Mouse (Mus musculus) ES-E14 (cell line): Measurements from ENCODE around the gene Epop.

Experiments used
- CHD2 ChIP-seq: IDR thresholded peaks from 2 replicates; pipeline ENCODE4 v1.6.1; 2014; ENCODE audit warnings: mild to moderate bottlenecking, low read depth, low read length, inconsistent platforms
- ZNF384 ChIP-seq: IDR thresholded peaks from 2 replicates; pipeline ENCODE4 v1.6.1; 2012; ENCODE audit warnings: low read depth, low read length, inconsistent platforms

- TF ChIP-seq ZNF384 (no peak), CHD2 (no peak)
Measured at GRCm38 (mm10) chr11:97602223-97602622, 27.3 kb downstream of the Epop start.
